Mouse (Mus musculus) CD4-positive, CD25-positive, alpha-beta regulatory T cell, adult 2 months (primary cell): ENCODE data around the gene Rab33a.

ENCODE experiments used
- DNase-seq: peaks from one replicate; pipeline ENCODE4 v3.0.0-alpha.2; 2012; ENCODE audit warnings: low read depth, low spot score

Gene Rab33a

DNA sequence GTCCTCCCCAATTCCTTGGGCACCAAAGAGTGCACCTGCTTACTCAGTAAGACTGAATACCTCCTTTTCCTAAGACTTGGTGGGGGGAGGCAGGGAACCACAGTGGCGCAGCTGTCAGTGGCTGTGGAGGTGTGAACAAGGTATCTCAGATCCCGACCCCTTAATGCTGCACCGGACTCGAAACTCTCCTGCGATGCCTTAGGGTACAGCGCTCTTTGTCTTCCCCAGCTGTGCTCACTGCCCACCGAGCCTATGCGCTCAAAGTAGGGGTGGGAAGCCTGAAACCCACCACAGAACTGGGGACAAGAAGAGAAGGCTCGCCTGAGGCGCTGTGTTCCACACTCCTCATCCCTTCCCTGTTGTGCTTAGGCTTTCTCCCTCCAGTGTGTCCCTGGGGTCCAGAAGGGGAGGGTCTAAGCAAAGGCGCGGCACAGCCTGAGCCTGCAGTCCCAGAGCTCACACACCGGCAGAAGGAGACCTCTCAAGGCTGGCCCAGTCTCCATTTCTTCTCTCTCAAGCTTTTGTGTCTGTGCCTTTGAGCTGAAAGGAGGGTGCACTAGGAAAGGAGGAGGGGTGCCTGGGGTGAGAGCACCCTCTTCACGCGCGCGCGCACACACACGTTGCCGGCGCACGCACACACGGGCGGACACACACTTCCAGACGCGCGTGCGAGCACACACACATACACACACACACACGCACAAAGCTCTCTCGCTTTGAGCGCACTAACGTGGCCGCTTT, at the start of gene Rab33a:
Gene Rab33a (plus strand): TSS at position 478 of the 741 bp plus-strand sequence.
- DNase-seq = peak; percentile 47

DNA sequence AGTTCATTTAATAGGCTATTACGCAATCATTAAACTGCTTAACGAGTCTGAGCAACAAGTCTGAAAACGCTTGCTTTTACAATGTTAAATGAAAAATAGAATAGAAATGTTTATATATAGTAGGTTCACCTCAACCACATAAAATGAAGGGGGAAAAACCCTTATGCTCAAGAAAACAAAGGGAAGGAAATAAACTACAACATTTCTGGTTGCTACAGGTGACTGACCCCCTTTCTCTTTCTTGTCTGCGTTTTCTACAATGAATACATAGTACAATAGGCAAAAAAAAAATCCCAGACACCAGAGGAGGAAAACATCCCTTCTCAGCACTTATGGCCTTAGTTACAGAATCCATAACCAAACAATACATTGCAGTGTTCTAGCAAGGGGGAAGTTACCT, 38.0 kb upstream of the Rab33a start:
- DNase-seq = peak; percentile 37

DNA sequence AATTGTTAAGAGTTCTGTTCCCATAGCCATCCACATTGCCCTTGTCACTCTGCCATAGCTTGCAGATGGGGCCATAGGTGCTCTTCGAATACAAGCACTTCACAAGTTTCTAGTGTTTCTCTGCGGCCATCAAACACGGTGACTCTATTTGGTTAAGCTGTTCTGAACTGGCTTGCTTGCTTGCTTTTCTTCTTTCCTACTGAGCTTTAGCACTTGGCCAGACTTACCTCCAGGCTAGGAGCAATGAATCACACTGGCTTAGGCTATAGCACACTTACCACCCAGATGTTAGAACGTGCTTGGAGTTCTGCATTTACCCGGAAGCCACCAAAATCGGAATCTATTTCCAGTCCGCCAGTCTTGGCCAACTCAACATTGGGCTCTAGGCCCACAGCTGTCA, 37.4 kb upstream of the Rab33a start:
- no peak for DNase-seq

DNA sequence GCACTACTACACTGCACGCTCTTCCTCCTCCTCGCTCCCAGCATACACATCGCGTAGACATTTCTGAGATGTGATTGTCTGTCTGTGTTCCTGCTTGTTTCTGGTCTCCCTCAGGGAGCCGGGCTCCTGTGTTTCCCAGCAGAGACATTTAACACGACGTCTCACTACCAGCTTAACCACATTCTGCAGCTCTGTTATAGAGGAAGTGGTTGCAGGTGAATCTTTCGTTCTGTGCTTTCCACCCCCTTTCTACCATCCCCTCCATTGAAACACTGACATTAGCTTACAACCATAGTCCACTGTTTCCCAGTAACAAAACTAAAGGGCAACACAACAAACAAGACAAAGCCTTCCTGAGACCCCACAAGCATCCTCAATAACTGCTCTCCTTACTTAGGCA, 25.3 kb upstream of the Rab33a start:
- DNase-seq = peak; percentile 18

DNA sequence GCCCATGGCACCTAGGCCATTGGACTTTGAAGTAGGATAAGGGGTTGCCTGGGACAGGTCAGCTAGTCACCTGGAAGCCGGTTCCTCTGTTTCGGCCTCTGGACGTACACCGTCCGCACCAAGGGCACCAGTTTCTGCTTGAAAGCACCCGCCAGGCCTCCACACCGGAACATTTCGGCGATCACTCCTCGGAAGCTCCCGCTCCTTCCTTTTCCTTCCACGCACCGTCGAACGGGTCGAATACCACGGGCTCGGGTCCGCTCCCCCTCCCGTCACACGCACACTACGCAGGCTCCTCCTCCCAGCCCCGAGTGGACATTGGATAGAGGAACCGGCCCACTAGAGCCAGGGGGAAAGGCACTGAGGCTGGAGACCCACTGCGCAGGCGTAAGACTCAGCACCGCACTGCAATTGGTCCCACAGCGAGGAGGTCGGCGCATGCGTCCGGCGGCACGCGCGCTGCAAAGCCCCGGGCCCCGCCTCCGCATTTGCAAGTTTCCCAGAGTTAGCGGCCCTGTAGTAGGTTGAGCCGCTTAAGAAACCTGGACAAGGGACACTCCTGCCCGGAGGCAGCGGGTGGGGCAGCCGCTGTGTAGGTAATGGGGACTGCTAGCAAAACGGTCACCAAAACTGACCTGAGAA, 5.8 kb upstream of the Rab33a start, which contains the start of gene Aifm1:
Gene Aifm1 (minus strand): TSS at position 398 of the 642 bp plus-strand sequence.
- peak; percentile 95 for DNase-seq

DNA sequence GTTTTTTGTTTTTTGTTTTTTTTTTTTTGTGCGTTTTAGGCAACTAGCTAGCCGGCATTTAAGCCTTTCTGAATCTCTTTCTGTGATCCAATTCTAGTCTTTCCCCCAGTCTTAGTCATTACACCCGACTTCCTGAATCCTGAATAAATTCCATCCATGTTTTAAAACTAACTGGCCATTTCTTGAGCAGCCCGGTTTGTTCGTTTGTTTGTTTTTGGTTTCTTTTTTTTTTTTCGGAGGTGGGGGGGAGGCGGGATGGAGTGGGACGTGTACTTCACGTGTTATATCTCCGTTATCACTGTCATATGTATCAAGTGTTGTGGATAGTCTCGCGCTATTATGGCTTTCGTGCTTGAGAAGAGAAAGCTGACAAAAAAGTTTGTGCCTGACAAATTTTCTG, 5.3 kb upstream of the Rab33a start:
- DNase-seq = peak; percentile 50

DNA sequence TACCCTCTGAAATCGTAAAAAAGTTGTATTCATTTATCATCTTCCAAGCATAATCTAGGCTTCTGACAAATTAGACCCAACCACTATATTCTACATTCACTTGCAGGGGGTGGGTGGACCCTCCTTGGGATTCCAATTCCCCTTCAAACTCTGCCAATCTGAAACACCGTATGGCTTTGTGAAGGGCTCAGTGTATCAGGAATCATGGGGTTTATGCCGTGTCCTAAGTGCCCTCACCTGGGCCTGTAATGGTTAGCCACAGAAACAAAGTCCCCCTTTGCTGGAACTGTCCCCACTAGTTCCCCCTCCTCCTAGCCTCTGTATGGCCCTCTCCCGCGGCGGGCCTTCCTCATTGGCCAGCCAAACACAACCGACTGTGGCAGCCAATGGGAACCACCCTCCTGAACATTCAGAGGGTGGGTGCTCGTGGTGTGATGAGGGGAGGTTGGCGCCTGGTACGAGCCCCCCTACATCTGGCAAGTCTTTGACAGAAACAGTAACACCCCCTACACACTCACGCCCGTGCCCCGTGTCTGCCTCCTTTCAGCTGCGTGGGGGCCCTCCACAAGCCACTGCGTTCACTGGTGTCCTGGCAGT, 776 bp upstream of the Rab33a start:
- DNase-seq = no peak

DNA sequence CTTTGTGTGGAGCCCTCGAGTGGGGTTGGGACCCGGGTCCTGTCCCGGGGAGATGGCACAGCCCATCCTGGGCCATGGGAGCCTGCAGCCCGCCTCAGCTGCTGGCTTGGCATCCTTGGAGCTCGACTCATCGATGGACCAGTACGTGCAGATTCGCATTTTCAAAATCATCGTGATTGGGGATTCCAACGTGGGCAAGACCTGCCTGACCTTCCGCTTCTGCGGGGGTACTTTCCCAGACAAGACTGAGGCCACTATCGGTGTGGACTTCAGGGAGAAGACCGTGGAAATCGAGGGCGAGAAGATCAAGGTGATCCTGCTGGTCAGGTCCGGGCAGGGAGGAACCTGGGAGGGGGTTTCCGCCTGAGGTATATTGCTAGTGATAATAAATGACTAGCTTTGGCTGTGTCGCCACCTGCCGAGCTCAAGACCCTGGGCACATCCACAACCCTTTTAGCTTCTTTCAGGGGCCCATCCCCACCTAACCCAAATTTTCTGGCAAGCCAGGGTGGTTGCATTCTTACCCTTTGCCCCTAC, 532 bp downstream of the Rab33a start:
- DNase-seq = peak; percentile 20

DNA sequence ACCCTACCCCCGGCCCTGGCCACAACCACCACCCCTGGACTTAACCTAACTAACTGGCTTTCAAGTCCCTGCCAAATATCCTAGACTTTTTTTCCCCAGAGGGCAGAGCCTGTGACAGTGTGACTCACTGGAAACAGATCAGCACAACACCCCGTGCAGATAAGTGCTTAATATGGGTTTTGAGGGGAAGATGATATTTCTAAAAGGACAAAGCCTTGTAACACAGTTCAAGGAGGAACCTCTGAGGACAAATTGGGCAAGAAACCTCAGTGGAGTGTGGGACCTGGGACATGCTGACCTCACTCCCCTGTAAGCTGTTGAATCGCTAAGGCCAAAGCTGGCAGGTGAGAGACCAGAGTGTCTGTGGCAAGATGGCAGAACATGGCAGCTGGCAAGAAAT, 2.6 kb downstream of the Rab33a start:
- no peak for DNase-seq

DNA sequence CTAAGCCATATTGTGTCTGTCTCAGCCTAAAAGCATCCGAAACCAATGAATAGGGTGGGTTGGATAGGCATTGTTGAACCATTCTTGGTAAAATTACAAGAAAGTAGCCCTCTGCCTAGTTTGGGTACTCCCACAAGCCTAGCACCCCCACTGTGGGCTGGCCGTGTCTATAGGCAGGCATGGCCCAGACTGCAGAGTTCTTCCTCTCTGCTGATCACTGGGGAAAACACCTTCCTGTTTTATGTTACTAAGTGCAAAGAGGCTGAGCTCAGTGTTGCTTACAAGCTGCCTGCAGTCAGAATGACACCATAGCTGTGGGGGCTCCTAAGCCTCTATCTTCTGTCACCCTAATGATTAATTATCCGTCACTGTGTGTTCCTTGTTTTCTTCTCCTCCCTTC, 4.4 kb downstream of the Rab33a start:
- DNase-seq = peak; percentile 16

DNA sequence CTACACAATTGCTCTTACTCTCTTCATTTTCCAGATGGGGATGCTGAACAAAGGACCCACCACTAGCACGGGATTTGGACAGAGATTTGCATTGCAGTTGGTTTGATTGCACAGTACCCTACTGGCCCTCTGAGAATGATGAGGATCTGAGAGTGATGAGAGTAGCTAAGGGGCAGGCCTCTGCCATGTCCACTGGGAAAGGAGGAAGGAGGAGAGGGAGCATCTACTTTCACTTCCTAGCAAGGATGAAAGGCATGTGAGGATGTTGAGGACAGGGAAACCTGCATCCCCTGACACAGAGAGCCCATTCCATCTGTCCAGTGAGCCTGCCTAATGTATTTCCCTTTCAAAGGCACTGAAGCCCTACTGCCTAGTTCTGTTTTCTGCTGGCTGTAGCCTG, 6.2 kb downstream of the Rab33a start:
- no peak for DNase-seq

DNA sequence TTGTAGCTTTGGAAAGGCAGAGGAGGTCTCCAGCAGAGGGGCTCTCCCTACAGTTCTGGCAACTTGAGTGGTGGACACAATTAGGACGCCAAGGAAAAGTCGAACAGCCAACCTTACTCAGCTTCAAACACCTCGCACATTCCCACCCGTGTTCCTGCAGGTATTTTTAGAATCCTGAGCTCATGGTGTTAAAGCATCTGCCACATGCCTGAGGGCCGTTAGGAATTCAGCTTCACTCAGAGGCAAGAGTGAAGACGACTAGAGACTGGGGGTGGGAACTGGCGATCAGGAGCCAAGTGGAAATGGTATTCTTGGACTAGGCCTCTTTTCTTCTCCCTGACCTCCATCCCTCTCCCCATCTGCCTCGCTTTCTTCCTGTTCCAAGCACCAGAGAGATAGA, 6.8 kb downstream of the Rab33a start:
- DNase-seq = no peak

DNA sequence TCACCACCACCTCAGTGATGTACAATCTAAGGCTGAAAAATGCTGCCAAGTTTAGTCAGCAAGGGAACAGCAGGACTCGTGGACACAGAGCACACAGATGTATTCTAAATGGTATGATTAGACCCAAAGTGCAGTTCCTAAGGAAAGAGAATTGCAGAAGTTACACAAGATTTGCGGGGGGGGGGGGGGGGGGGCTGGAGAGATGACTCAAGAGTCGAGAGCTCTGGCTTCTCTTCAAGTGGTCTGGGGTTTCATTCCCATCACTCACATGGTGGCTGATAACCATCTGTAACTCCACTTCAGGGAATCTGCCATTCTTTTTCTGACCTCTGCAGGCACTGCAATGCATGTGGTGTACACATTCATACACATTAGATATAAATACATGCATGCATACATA, 7.3 kb downstream of the Rab33a start:
- DNase-seq = no peak

DNA sequence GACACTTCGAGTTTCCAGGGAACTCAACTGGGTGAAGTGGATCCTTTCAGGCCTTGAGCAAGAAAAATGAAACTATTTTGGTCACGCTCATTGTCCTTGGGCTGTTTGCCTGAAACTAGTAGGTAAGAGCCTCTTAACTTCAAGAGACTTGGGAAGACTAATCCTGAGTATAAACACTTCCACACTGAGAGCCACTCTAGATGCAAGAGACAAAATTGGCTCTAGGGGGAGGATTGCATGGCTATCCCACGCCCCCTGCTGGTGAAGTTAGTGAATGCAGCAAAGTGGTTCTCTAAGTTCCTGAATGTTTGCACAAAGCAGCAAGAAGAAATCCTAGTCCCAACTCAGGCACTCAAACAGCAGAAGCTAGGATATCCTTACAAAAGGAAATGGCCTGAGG, 13.1 kb downstream of the Rab33a start:
- peak; percentile 79 for DNase-seq
